Mouse (Mus musculus): ENCODE data around the gene Tia1.

DNA sequence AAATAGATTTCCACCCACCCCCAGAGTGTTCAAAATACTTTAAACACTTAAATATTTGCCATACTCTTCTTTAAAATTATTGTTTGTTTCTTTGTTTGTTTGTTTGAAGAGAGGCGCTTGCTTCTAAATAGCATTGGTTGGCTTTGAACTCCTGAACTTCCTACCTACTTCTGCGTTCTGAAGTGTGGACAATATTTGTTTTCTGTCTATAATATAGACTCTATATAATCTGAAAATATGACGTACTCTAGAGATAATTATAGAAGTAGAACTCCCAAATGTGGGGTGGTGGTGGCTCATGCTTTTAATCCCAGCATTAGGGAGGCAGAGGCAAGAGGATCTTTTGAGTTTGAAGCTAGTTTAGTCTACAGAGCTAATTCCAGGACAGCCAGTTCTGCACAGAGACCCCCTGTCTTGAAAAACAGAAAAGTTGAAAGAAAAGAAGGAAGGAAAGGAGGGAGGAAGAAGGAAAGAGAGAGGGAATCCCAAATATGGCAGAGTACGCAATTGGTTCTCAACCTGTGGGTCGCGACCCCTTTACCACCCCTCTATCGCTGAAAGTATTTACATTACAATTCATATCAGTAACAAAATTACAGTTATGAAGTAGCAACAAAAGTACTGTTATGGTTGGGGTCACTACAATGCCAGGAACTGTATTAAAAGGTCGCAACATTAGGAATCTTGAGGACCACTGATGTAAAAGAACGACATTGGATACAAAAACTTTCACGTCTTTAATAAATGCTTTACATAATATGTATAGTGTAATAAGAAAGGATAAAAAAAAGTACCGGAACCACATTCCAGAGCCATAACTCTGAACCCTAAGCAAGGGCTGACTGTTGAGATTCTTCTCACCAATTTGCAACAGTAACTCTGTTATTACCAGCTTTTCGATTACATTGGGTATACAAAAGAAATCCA is 1.1 kb upstream of the Tia1 start:
- TF ChIP-seq POLR2A (IDR thresholded peaks at IDR 0.05; ENCODE audit: borderline replicate concordance, control insufficient read depth, low read depth, low read length): no peak
- TF ChIP-seq CTCF (IDR thresholded peaks at IDR 0.05; ENCODE audit: control insufficient read depth, insufficient read depth, low read length): no peak
